Mouse (Mus musculus): Measurements from ENCODE around the gene Helz2. TPM values are rescaled to one million over a fixed set of nuclear protein-coding genes. Genes with fewer than 3 reads are reported as not detected.

Helz2 gene
- total RNA-seq, 2 experiments from 2014 or later: 1.2 to 1.8 TPM

GRCm38 (mm10) chr2:181238861-181239260 lies 3.0 kb downstream of the Helz2 start:
- no peak for DNase-seq (ENCODE audit: low spot score in 2 of 2)

- no peak for DNase-seq (ENCODE audit: low spot score in 2 of 2)
Measured at GRCm38 (mm10) chr2:181238091-181238610, 3.7 kb downstream of the Helz2 start.

GRCm38 (mm10) chr2:181237251-181238014 lies 4.4 kb downstream of the Helz2 start:
- no peak for DNase-seq (ENCODE audit: low spot score in 2 of 2)

- DNase-seq (ENCODE audit: low spot score in 2 of 2): no peak
Measured at GRCm38 (mm10) chr2:181235681-181236566, 5.9 kb downstream of the Helz2 start.

- DNase-seq (ENCODE audit: low spot score in 2 of 2): no peak
Measured at GRCm38 (mm10) chr2:181234680-181235079, 7.1 kb downstream of the Helz2 start.

GRCm38 (mm10) chr2:181233443-181233842 lies 8.4 kb downstream of the Helz2 start:
- no peak for DNase-seq (ENCODE audit: low spot score in 2 of 2)

GRCm38 (mm10) chr2:181231171-181231570 lies 10.7 kb downstream of the Helz2 start:
- DNase-seq (ENCODE audit: low spot score in 2 of 2): no peak

GRCm38 (mm10) chr2:181228335-181228734 lies 13.5 kb downstream of the Helz2 start:
- no peak for DNase-seq (ENCODE audit: low spot score in 2 of 2)

GRCm38 (mm10) chr2:181227122-181227521 lies 14.7 kb downstream of the Helz2 start:
- no peak for DNase-seq (ENCODE audit: low spot score in 2 of 2)

- DNase-seq (ENCODE audit: low spot score in 2 of 2): no peak
Measured at GRCm38 (mm10) chr2:181224994-181225393, 16.8 kb downstream of the Helz2 start.

- no peak for DNase-seq (ENCODE audit: low spot score in 2 of 2)
Measured at GRCm38 (mm10) chr2:181220361-181220760, 21.5 kb downstream of the Helz2 start.

- DNase-seq (ENCODE audit: low spot score in 2 of 2): peak; percentile 68 to 72
Measured at GRCm38 (mm10) chr2:181219538-181220216, 22.1 kb downstream of the Helz2 start, which contains the start of gene Fndc11. Fndc11 (plus strand) TSS chr2:181220013.

- DNase-seq (ENCODE audit: low spot score in 2 of 2): no peak
Measured at GRCm38 (mm10) chr2:181218881-181219485, 22.8 kb downstream of the Helz2 start.

- DNase-seq (ENCODE audit: low spot score in 2 of 2): no peak
Measured at GRCm38 (mm10) chr2:181216037-181216436, 25.8 kb downstream of the Helz2 start.

GRCm38 (mm10) chr2:181213021-181213445 lies 28.8 kb downstream of the Helz2 start, which contains the start of gene Srms:
Srms (minus strand) TSS chr2:181213185.
- peak in 1 of 2 experiments; percentile 12 for DNase-seq (ENCODE audit: low spot score in 2 of 2)

GRCm38 (mm10) chr2:181212389-181213020 lies 29.3 kb downstream of the Helz2 start:
- DNase-seq (ENCODE audit: low spot score in 2 of 2): peak in 1 of 2 experiments; percentile 16

GRCm38 (mm10) chr2:181206118-181206517 lies 35.7 kb downstream of the Helz2 start:
- no peak for DNase-seq (ENCODE audit: low spot score in 2 of 2)

- no peak for DNase-seq (ENCODE audit: low spot score in 2 of 2)
Measured at GRCm38 (mm10) chr2:181205678-181206077, 36.1 kb downstream of the Helz2 start.

- DNase-seq (ENCODE audit: low spot score in 2 of 2): no peak
Measured at GRCm38 (mm10) chr2:181202886-181203285, 38.9 kb downstream of the Helz2 start.

GRCm38 (mm10) chr2:181202422-181202821 lies 39.4 kb downstream of the Helz2 start, which contains the start of gene Ptk6:
Ptk6 (minus strand) TSS chr2:181202789.
- DNase-seq (ENCODE audit: low spot score in 2 of 2): no peak
